Mouse (Mus musculus): Measurements from ENCODE around the gene Vps53.

The Vps53 gene

GRCm38 (mm10) chr11:76040761-76041376 is 138.6 kb downstream of the Vps53 start:
- in situ Hi-C loops (cut with MboI; ENCODE audit: low pct_unique_long_range_greater_than_20kb in 1 of 2, low sequenced_read_pairs in 2 of 2, unreplicated experiment in 1 of 2), result no loop called here

- in situ Hi-C loops (cut with MboI; ENCODE audit: low pct_unique_long_range_greater_than_20kb in 1 of 2, low sequenced_read_pairs in 2 of 2, unreplicated experiment in 1 of 2), result no loop called here
Measured at GRCm38 (mm10) chr11:76040106-76040505, 139.3 kb downstream of the Vps53 start.

GRCm38 (mm10) chr11:76039271-76040053 is 140.0 kb downstream of the Vps53 start:
- in situ Hi-C loops (cut with MboI; ENCODE audit: low pct_unique_long_range_greater_than_20kb in 1 of 2, low sequenced_read_pairs in 2 of 2, unreplicated experiment in 1 of 2), result no loop called here

DNA sequence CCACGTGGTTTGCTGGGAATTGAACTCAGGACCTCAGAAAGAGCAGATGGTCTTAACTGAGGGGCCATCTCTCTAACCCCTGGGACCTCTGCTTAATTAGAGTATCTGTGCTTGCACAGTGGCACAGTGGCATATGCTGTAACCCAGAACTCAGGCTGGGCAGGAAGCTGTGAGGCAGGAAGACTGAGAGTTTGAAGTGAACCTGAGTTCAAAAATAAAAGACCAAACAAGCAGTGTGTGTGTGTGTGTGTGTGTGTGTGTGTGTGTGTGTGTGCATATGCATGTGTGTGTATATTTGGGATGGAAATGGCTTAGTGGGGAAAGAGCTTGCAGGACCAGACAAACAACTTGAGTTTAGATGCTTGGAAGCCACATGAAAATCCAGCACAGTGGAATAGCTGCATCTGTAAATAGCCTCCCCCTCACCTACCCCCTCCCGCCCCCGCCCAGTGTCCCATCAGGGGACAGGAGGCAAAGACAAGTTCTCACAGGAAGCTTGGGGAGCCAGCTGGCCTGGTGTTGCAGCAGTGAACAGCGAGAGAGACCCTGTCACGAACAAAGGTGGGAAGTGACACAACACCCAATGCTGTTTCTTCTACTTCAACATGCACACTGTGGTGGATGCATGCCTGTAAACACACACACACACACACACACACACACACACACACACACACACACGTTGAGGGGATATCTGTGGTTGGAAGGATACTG is 141.7 kb downstream of the Vps53 start:
- in situ Hi-C loops (cut with MboI; ENCODE audit: low pct_unique_long_range_greater_than_20kb in 1 of 2, low sequenced_read_pairs in 2 of 2, unreplicated experiment in 1 of 2), result no loop called here

- in situ Hi-C loops (cut with MboI; ENCODE audit: low pct_unique_long_range_greater_than_20kb in 1 of 2, low sequenced_read_pairs in 2 of 2, unreplicated experiment in 1 of 2), result no loop called here
Measured at GRCm38 (mm10) chr11:76035182-76035581, 144.3 kb downstream of the Vps53 start.

DNA sequence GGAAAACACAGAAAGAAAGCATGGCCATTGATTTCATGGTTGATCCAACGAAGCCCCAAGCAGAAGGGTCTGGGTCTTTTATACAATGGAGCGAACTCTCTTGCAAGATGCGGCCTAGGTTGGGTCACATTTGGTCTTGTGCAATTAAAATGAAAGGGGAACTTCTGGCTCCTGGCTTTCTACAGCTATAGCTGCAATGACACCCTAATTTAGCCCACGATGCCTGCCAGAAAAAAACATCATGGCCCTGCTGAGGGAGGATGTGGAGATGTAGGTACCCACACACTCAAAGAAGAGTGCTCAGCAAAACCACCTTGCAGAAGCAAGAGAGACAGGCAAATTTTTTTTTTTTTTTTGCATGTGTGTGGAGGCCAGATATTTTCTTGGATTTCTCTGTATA is 145.6 kb downstream of the Vps53 start:
- in situ Hi-C loops (cut with MboI; ENCODE audit: low pct_unique_long_range_greater_than_20kb in 1 of 2, low sequenced_read_pairs in 2 of 2, unreplicated experiment in 1 of 2), result no loop called here

DNA sequence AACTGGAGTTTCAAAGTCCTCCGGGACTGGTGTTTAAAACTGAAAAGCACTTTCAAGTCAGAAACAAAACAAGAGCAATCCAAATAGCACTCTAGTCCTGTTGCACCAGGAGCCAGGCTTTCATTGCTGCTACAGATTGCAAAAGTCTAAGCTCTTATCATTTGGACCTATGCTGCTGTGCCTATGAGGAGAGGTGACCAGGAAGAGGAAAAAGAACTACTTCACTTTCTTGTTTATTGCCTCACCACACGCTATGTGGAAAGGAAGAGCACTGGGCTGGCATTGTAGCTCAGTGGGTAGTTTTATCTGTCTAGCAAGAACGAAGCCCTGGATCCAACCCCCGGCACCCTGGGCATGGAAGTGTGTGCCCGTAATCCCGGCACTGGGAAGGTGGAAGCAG is 146.1 kb downstream of the Vps53 start:
- in situ Hi-C loops (cut with MboI; ENCODE audit: low pct_unique_long_range_greater_than_20kb in 1 of 2, low sequenced_read_pairs in 2 of 2, unreplicated experiment in 1 of 2), result no loop called here

DNA sequence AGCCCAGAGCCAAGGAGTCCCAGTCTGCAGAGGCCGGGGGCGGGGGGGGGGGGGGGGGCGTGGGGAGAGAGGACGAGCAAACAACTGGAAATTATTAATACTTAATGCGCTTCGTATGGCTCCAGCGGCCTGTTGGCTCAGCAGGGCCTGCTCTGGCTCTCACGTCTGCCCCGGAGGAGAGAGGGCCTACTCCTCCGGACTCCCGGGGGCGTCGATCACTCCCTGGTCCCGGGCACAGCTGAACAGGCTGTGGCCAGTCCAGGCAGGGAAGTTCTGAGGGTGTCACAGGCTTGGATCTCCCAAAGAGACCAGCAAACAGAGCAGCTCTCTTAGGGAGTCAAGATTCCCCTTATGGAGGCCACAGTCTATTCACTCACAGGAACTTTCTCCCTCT is 151.4 kb downstream of the Vps53 start:
- in situ Hi-C loops (cut with MboI; ENCODE audit: low pct_unique_long_range_greater_than_20kb in 1 of 2, low sequenced_read_pairs in 2 of 2, unreplicated experiment in 1 of 2), result no loop called here

GRCm38 (mm10) chr11:76027139-76028071 is 152.0 kb downstream of the Vps53 start, which contains the start of gene Rflnb:
Gene Rflnb, minus strand, starts transcription at chr11:76027782.
- in situ Hi-C loops (cut with MboI; ENCODE audit: low pct_unique_long_range_greater_than_20kb in 1 of 2, low sequenced_read_pairs in 2 of 2, unreplicated experiment in 1 of 2), result no loop called here

- in situ Hi-C loops (cut with MboI; ENCODE audit: low pct_unique_long_range_greater_than_20kb in 1 of 2, low sequenced_read_pairs in 2 of 2, unreplicated experiment in 1 of 2), result no loop called here
Measured at GRCm38 (mm10) chr11:76026527-76027138, 152.8 kb downstream of the Vps53 start.

DNA sequence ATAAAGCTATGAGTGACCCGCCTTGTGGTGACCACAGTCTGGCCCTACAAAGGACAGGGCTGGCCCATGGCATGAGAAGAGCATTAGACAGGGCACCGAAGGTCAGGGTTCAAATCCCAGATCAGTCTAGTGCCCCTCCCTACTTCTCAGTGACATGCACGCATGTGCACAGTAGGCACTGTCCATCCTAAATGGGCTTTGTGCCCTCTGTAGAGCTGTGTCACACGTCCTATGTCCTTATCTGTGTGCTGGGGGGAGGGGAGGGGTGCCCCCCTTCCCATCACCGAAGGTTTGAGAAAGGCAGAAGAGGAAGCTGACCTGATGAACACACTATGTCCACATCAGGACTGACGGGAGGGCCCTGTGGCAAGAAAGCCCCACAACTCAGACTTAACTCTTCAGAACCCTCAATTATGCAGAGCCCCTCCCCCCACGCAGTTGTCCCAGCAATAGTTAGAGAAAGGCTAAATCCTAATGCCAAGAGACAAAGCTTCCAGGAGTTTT is 154.3 kb downstream of the Vps53 start:
- in situ Hi-C loops (cut with MboI; ENCODE audit: low pct_unique_long_range_greater_than_20kb in 1 of 2, low sequenced_read_pairs in 2 of 2, unreplicated experiment in 1 of 2), result no loop called here

- in situ Hi-C loops (cut with MboI; ENCODE audit: low pct_unique_long_range_greater_than_20kb in 1 of 2, low sequenced_read_pairs in 2 of 2, unreplicated experiment in 1 of 2), result no loop called here
Measured at GRCm38 (mm10) chr11:76020916-76021315, 158.5 kb downstream of the Vps53 start.

DNA sequence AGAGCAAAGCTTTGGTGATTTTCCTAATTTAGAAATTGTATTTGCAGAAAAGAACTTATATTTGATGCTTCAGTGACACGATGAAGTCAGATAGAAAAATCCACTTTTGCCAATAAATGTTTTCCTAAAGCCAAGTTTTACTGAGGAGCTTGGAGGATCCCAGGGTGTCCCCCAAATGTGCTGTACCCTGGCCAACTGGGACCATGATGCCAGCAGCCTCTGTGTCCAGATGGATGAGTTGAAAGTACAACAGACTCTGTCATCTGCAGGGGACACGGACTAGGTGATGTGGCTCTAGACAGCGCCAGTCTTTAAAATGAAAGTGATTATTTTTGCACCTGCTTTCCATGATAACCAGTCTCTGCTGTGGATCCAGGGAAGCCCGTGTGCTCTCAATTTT is 159.6 kb downstream of the Vps53 start:
- in situ Hi-C loops (cut with MboI; ENCODE audit: low pct_unique_long_range_greater_than_20kb in 1 of 2, low sequenced_read_pairs in 2 of 2, unreplicated experiment in 1 of 2), result no loop called here

DNA sequence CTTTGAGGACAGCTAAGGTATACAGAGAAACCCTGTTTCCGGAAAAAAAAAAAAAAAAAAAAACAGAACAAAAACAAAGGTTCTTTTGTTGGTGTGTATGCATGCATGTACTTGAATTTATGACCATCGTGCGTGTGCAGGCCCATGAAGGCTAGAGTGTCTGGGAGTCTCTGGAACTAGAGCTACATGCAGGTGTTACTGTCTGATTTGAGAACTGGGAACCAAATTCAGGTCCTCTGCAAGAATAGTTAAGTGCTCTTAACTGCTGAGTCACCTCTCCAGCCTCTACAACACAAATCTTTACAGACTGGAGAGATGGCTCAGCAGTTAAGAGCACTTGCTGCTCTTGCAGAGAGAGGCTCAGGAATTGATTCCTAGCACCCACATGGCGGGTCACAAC is 163.6 kb downstream of the Vps53 start:
- in situ Hi-C loops (cut with MboI; ENCODE audit: low pct_unique_long_range_greater_than_20kb in 1 of 2, low sequenced_read_pairs in 2 of 2, unreplicated experiment in 1 of 2), result no loop called here

DNA sequence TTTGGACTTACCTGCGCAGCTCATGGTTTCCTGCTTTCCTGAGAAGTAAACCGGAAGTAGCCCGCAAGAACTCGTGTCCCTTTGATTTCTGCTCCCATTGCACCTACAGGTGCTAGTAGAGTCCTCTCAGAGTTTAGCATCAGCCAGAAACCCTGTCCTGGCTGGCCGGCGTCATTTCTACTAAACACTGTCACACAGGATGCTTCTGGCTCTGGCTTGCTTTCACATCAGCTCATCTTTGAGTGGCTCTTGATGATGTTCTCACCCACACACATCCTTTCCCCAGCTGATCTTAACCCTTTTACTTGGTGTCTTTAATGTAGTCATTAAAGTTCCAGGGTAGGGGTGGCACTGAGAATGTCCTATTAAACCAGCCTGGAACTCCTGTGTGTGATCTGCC is 164.2 kb downstream of the Vps53 start:
- in situ Hi-C loops (cut with MboI; ENCODE audit: low pct_unique_long_range_greater_than_20kb in 1 of 2, low sequenced_read_pairs in 2 of 2, unreplicated experiment in 1 of 2), result no loop called here

GRCm38 (mm10) chr11:76010838-76011624 is 168.4 kb downstream of the Vps53 start:
- in situ Hi-C loops (cut with MboI; ENCODE audit: low pct_unique_long_range_greater_than_20kb in 1 of 2, low sequenced_read_pairs in 2 of 2, unreplicated experiment in 1 of 2), result no loop called here

- in situ Hi-C loops (cut with MboI; ENCODE audit: low pct_unique_long_range_greater_than_20kb in 1 of 2, low sequenced_read_pairs in 2 of 2, unreplicated experiment in 1 of 2), result no loop called here
Measured at GRCm38 (mm10) chr11:76009101-76009500, 170.3 kb downstream of the Vps53 start.
